In genomic region chr10:4389036-4389435, GRCm38 (mm10) we compare ENCODE assay signal across 9 mouse cellular contexts. TPM values are rescaled to one million over a fixed set of nuclear protein-coding genes. Genes with fewer than 3 reads are reported as not detected.
DNase-seq lines count a peak whose midpoint lies in the region; ATAC-seq and TF ChIP-seq lines count a peak whose summit lies in the region.
"Had no signal": no experiment of that assay in that cellular context is flagged by ENCODE, and none has a peak within 500 bp of the region (broad histone marks: within the 10 kb centered on the region; RNA-seq: fewer than 3 reads in every experiment).

No protein-coding gene starts in this region.

- TF ChIP-seq EP300 in CH12.LX (IDR thresholded peaks at IDR 0.05; ENCODE audit: low read length) = no peak
- TF ChIP-seq EP300 in liver, postnatal 0 days (IDR thresholded peaks at IDR 0.05; ENCODE audit: low read depth) = no peak

- no peaks in the 10 kb centered on the region for H3K27me3 ChIP-seq in CH12.LX (replicated peaks)
- no peaks in the 10 kb centered on the region for H3K27me3 ChIP-seq in forebrain, embryonic 14.5 days (replicated peaks; ENCODE audit: control insufficient read depth, insufficient read depth, low read length)
- H3K27me3 ChIP-seq in liver, postnatal 0 days (ENCODE audit: insufficient read depth, low read length) = no peaks in the 10 kb centered on the region
- H3K27me3 ChIP-seq: Patski had no signal

- ATAC-seq in forebrain, embryonic 14.5 days = no peak
- ATAC-seq in liver, postnatal 0 days = no peak
- ATAC-seq: Patski had no signal

- TF ChIP-seq POLR2A in CH12.LX (IDR thresholded peaks at IDR 0.05; ENCODE audit: low read depth, low read length) = no peak

- DNase-seq in gastrocnemius, adult 2 months = no peak
- no peak for DNase-seq in gastrocnemius, postnatal 36 days
- no peak for DNase-seq in CH12.LX (ENCODE audit: extremely low read depth)
- DNase-seq in forebrain, embryonic 14.5 days (ENCODE audit: low spot score) = no peak
- no peak for DNase-seq in liver, postnatal 0 days
- DNase-seq in left cerebral cortex, adult 18-20 months (ENCODE audit: low spot score in 2 of 2) = no peak
- no peak for DNase-seq in gastrocnemius, postnatal 4 days (ENCODE audit: low spot score in 2 of 2)
- no peak for DNase-seq in testis, postnatal 10 days (ENCODE audit: low spot score)

- 30% methylated on average over 10 of the region's 10 CpGs for WGBS in forebrain, embryonic 14.5 days
- WGBS in liver, postnatal 0 days (ENCODE audit: insufficient replicate concordance) = 13% methylated on average over 10 of the region's 10 CpGs

- intact Hi-C loops in gastrocnemius, adult 2 months (cut with DNase I) = loop anchor here (2.0 kb wide), 1 partner anchor 44 kb away; the partner anchor contains the start of genes Armt1 and Rmnd1
- intact Hi-C loops in gastrocnemius, postnatal 36 days (cut with DNase I) = no loop called here

- peaks cover 13 to 42% of the 10 kb centered on the region in 2 experiments for H3K4me1 ChIP-seq in CH12.LX (ENCODE audit: control insufficient read depth in 1 of 2, insufficient read depth in 2 of 2)
- peaks cover 21% of the 10 kb centered on the region for H3K4me1 ChIP-seq in forebrain, embryonic 14.5 days (ENCODE audit: control insufficient read depth, insufficient read depth, low read length)
- H3K4me1 ChIP-seq in liver, postnatal 0 days (ENCODE audit: insufficient read depth) = peaks cover 45% of the 10 kb centered on the region

- no peaks in the 10 kb centered on the region for H3K9me3 ChIP-seq in CH12.LX (replicated peaks; ENCODE audit: low read length)
- no peaks in the 10 kb centered on the region for H3K9me3 ChIP-seq in forebrain, embryonic 14.5 days (replicated peaks; ENCODE audit: control insufficient read depth, low read length)
- no peaks in the 10 kb centered on the region for H3K9me3 ChIP-seq in liver, postnatal 0 days (ENCODE audit: low read length)

- peaks cover 67% of the 10 kb centered on the region for H3K79me2 ChIP-seq in CH12.LX (replicated peaks; ENCODE audit: control insufficient read depth, extremely low read depth, insufficient read depth, poor library complexity, severe bottlenecking)

- in situ Hi-C loops in CH12.LX (cut with MboI; ENCODE audit: low pct_ligation_motif_present, low pct_unique_long_range_greater_than_20kb, low sequenced_read_pairs) = no loop called here

- peak overlapping the region; percentile 98 for H3K9ac ChIP-seq in CH12.LX (ENCODE audit: insufficient read depth, low read depth)
- peak overlapping the region; percentile 98 for H3K9ac ChIP-seq in forebrain, embryonic 14.5 days (ENCODE audit: low read length)
- peak overlapping the region; percentile 93 for H3K9ac ChIP-seq in liver, postnatal 0 days (replicated peaks)

- H3K27ac ChIP-seq in gastrocnemius, adult 2 months = peak overlapping the region; percentile 99
- H3K27ac ChIP-seq in CH12.LX (ENCODE audit: insufficient read depth, low read depth) = no peak overlapping the region
- H3K27ac ChIP-seq in forebrain, embryonic 14.5 days (ENCODE audit: low read depth, low read length) = no peak overlapping the region
- peak overlapping the region; percentile 98 for H3K27ac ChIP-seq in liver, postnatal 0 days (ENCODE audit: low read depth)

- TF ChIP-seq RAD21 in CH12.LX (IDR thresholded peaks at IDR 0.05; ENCODE audit: low read depth, low read length) = no peak

- dilution Hi-C loops in CH12.LX (cut with MboI; ENCODE audit: extremely low pct_ligation_motif_present, extremely low pct_unique_long_range_greater_than_20kb, low sequenced_read_pairs) = no loop called here

- no peak for TF ChIP-seq CTCF in gastrocnemius, adult 2 months (IDR thresholded peaks at IDR 0.05)
- TF ChIP-seq CTCF in CH12.LX (conservative IDR thresholded peaks at IDR 0.05 in 1 of 2, IDR thresholded peaks at IDR 0.05 in 1 of 2; ENCODE audit: low read depth in 2 of 2, low read length in 2 of 2) = no peak
- 0 out of 2 replicates have a peak, but pooled peaks have one; percentile 1 for TF ChIP-seq CTCF in liver, postnatal 0 days (IDR thresholded peaks at IDR 0.05; ENCODE audit: low read depth)

- peak overlapping the region; percentile 99 for H3K4me3 ChIP-seq in gastrocnemius, adult 2 months
- H3K4me3 ChIP-seq in CH12.LX (replicated peaks in 1 of 3; ENCODE audit: low read depth in 2 of 3, low read length in 2 of 3, poor library complexity in 1 of 3) = peak overlapping the region; percentile 76 to 97 (median 79)
- H3K4me3 ChIP-seq in forebrain, embryonic 14.5 days (ENCODE audit: low read depth, low read length) = peak overlapping the region; percentile 94
- peak overlapping the region; percentile 90 for H3K4me3 ChIP-seq in liver, postnatal 0 days (ENCODE audit: low read depth, low read length)

- peak overlapping the region; percentile 80 for H3K4me2 ChIP-seq in CH12.LX (ENCODE audit: insufficient read depth, low read depth, poor library complexity, severe bottlenecking)
- peak overlapping the region; percentile 77 for H3K4me2 ChIP-seq in forebrain, embryonic 14.5 days (ENCODE audit: low read length)
- peak overlapping the region; percentile 97 for H3K4me2 ChIP-seq in liver, postnatal 0 days (ENCODE audit: low read depth, low read length)

- H3K36me3 ChIP-seq in CH12.LX (replicated peaks in 1 of 2; ENCODE audit: control insufficient read depth in 1 of 2, insufficient read depth in 1 of 2, low read length in 1 of 2) = peaks cover 4 to 30% of the 10 kb centered on the region in 2 experiments
- peaks cover 6% of the 10 kb centered on the region; the same call in 1 of the 2 replicates for H3K36me3 ChIP-seq in forebrain, embryonic 14.5 days (ENCODE audit: control insufficient read depth, insufficient read depth, low read length)
- H3K36me3 ChIP-seq in liver, postnatal 0 days (replicated peaks; ENCODE audit: insufficient read depth, low read length) = 0 out of 2 replicates have a peak, but pooled peaks cover 5% of the 10 kb centered on the region

TF ChIP-seq in CH12.LX, 34 proteins besides CTCF, POLR2A, EP300 and RAD21:
- no peak for TF ChIP-seq UBTF (IDR thresholded peaks at IDR 0.05; ENCODE audit: low read depth, low read length)
- TF ChIP-seq ZKSCAN1 (IDR thresholded peaks at IDR 0.05; ENCODE audit: borderline replicate concordance, low read depth, low read length) = no peak
- TF ChIP-seq TCF12 (IDR thresholded peaks at IDR 0.05; ENCODE audit: low read depth, low read length) = no peak
- no peak for TF ChIP-seq MXI1 (IDR thresholded peaks at IDR 0.05; ENCODE audit: low read depth, low read length)
- no peak for TF ChIP-seq NELFE (IDR thresholded peaks at IDR 0.05; ENCODE audit: low read depth, low read length)
- no peak for TF ChIP-seq USF2 (conservative IDR thresholded peaks at IDR 0.05; ENCODE audit: low read depth, low read length)
- TF ChIP-seq NRF1 (IDR thresholded peaks at IDR 0.05; ENCODE audit: low read depth, low read length) = no peak
- no peak for TF ChIP-seq JUN (IDR thresholded peaks at IDR 0.05; ENCODE audit: insufficient read depth, low read depth, low read length)
- no peak for TF ChIP-seq MYC (IDR thresholded peaks at IDR 0.05; ENCODE audit: low read depth, low read length)
- TF ChIP-seq TBP (conservative IDR thresholded peaks at IDR 0.05; ENCODE audit: low read depth, low read length) = no peak
- TF ChIP-seq PAX5 (IDR thresholded peaks at IDR 0.05; ENCODE audit: low read length) = no peak
- TF ChIP-seq SIN3A (IDR thresholded peaks at IDR 0.05; ENCODE audit: low read length) = no peak
- no peak for TF ChIP-seq BHLHE40 (IDR thresholded peaks at IDR 0.05; ENCODE audit: low read depth, low read length)
- TF ChIP-seq MEF2A (IDR thresholded peaks at IDR 0.05; ENCODE audit: borderline replicate concordance, low read depth, low read length) = no peak

RNA-seq across cellular contexts. Expression of gene Zbtb2, which starts 1.1 kb away (rescaled TPM):
- total RNA-seq in gastrocnemius, adult 2 months (2021) = 1 to 10 TPM; 4.9 to 7.1 TPM
- total RNA-seq in gastrocnemius, postnatal 36 days (2021) = 1 to 10 TPM; 5.1 to 6.3 TPM
- total RNA-seq in CH12.LX (2012; rRNA removed) (6.1 and 8.4 TPM in 2 replicates), CH12.LX (2014; rRNA removed) (11.4 and 12.4 TPM in 2 replicates)
- polyA plus RNA-seq in CH12.LX (2012; ENCODE audit: insufficient read length, low read depth) = 8.9 and 11.1 TPM in 2 replicates
- polyA plus RNA-seq in forebrain, embryonic 14.5 days (2014; fragmentation: Nextera tagmentation; extraction: Ambion mirVana) = 16.5 and 20.3 TPM in 2 replicates
- 3.1 TPM in 2 replicates for polyA plus RNA-seq in liver, postnatal 0 days (2015; fragmentation: Nextera tagmentation; extraction: Ambion mirVana)
- 10 to 100 TPM; 11.5 to 12.6 TPM for total RNA-seq in left cerebral cortex, adult 18-20 months (2021)
- 1 to 10 TPM; 7.8 to 8.0 TPM for total RNA-seq in gastrocnemius, postnatal 4 days (2021)

RNA-seq across cellular contexts. Expression of gene Rmnd1, which starts 43.2 kb away (rescaled TPM):
- total RNA-seq in gastrocnemius, adult 2 months (2021) = 10 to 100 TPM; 31.8 to 55.6 TPM
- total RNA-seq in gastrocnemius, postnatal 36 days (2021) = 10 to 100 TPM; 38.5 to 42.1 TPM
- total RNA-seq in CH12.LX (2012; rRNA removed) (29.1 and 29.5 TPM in 2 replicates), CH12.LX (2014; rRNA removed) (44.4 and 44.8 TPM in 2 replicates)
- 37.6 and 43.6 TPM in 2 replicates for polyA plus RNA-seq in CH12.LX (2012; ENCODE audit: insufficient read length, low read depth)
- polyA plus RNA-seq in forebrain, embryonic 14.5 days (2014; fragmentation: Nextera tagmentation; extraction: Ambion mirVana) = 47.0 and 55.8 TPM in 2 replicates
- polyA plus RNA-seq in liver, postnatal 0 days (2015; fragmentation: Nextera tagmentation; extraction: Ambion mirVana) = 15.6 and 16.6 TPM in 2 replicates
- 10 to 100 TPM; 32.9 to 42.8 TPM for total RNA-seq in left cerebral cortex, adult 18-20 months (2021)
- 10 to 100 TPM; 24.6 to 34.3 TPM for total RNA-seq in gastrocnemius, postnatal 4 days (2021)

RNA-seq across cellular contexts. Expression of gene Armt1, which starts 43.2 kb away (rescaled TPM):
- total RNA-seq in gastrocnemius, adult 2 months (2021) = 10 to 100 TPM; 15.5 to 15.6 TPM
- total RNA-seq in gastrocnemius, postnatal 36 days (2021) = 10 to 100 TPM; 10.8 to 11.5 TPM
- total RNA-seq in CH12.LX (2012; rRNA removed) = 20.7 and 23.7 TPM in 2 replicates
- total RNA-seq in CH12.LX (2014; rRNA removed) = 45.1 and 50.2 TPM in 2 replicates
- polyA plus RNA-seq in CH12.LX (2012; ENCODE audit: insufficient read length, low read depth) = 28.2 and 32.1 TPM in 2 replicates
- polyA plus RNA-seq in forebrain, embryonic 14.5 days (2014; fragmentation: Nextera tagmentation; extraction: Ambion mirVana) = 13.9 and 14.7 TPM in 2 replicates
- 12.3 and 13.6 TPM in 2 replicates for polyA plus RNA-seq in liver, postnatal 0 days (2015; fragmentation: Nextera tagmentation; extraction: Ambion mirVana)
- 10 to 100 TPM; 22.5 to 23.8 TPM for total RNA-seq in left cerebral cortex, adult 18-20 months (2021)
- total RNA-seq in gastrocnemius, postnatal 4 days (2021) = 10 to 100 TPM; 11.1 to 12.5 TPM

Comparison
In these comparisons a context has a peak if more than half of its experiments do, and no peak if none do; other contexts are left out.
1. H3K27ac ChIP-seq: peak in gastrocnemius, adult 2 months (single experiment) and liver, postnatal 0 days (single experiment); none in CH12.LX (single experiment) and forebrain, embryonic 14.5 days (single experiment).
2. Peak in every context shown above with its lines, with median percentiles within 50 percentile points of each other: H3K4me3 ChIP-seq, H3K4me2 ChIP-seq and H3K9ac ChIP-seq.